Mouse (Mus musculus) bone marrow, adult 2 months (tissue): ENCODE data around the gene Sfswap.

Experiments used
- CTCF ChIP-seq: fragments of 200-500 bp; IDR thresholded peaks from 2 replicates; pipeline ENCODE4 v1.5.1; 2011; ENCODE audit warnings: low read length, control low read depth; ENCODE audit not compliant: control insufficient read depth, insufficient read depth
- POLR2A ChIP-seq: fragments of 200-500 bp; IDR thresholded peaks from 2 replicates; pipeline ENCODE4 v1.6.1; 2011; ENCODE audit warnings: low read depth, mild to moderate bottlenecking, control low read depth, low read length, borderline replicate concordance; ENCODE audit not compliant: control insufficient read depth

- no peak for TF ChIP-seq CTCF
- TF ChIP-seq POLR2A: no peak
These were observed 34.4 kb downstream of the Sfswap start for GRCm38 (mm10) chr5:129535431-129535830.
